19 mouse cellular contexts compared by ENCODE assay signal in the genomic region with DNA sequence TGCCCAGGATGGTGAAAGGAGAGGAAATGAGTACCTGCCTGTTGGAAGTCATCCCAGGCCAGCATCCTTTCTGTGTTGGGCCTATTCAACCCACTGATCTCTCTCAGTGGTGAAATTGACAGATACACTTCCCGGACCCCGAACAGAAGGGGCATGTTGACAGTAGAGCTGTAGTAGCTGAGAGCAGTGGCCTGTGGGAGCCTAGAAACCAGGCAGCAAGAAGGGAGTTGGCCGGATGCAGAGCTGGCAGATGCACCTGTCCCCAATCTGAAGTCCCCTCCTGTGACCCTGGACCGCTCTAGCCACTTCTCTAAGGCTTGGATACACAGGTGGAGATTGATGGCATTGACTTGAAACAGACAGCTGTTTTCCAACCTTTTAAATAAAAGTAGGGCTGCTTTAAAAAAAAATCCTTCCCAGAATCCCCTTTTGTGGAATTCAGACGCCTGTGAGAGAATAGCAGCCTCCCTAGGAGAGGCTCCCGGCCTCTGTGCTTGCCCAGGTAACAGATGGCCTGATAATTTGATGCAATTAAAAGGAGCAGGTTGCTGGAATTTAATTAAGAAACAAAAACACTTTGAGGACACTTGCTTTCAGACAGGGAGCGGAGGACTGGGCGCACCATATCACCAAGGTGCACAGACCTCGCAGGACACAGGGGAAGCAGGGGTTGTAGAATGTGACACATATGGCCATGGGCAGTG.
DNase-seq lines count a peak whose midpoint lies in the region; ATAC-seq lines count a peak whose summit lies in the region.
"Had no signal": no experiment of that assay in that cellular context is flagged by ENCODE, and none has a peak within 500 bp of the region (broad histone marks: within the 10 kb centered on the region; RNA-seq: fewer than 3 reads in every experiment).

No protein-coding gene starts in this region.

- H3K4me3 ChIP-seq in forebrain, embryonic 12.5 days (replicated peaks): no peak overlapping the region
- H3K4me3 ChIP-seq in forebrain, embryonic 10.5 days: no peak overlapping the region
- peak overlapping the region; percentile 23 for H3K4me3 ChIP-seq in megakaryocyte, embryonic 14.5 days (replicated peaks)
- H3K4me3 ChIP-seq in forebrain, embryonic 15.5 days: no peak overlapping the region
- H3K4me3 ChIP-seq: heart, embryonic 15.5 days; midbrain, embryonic 10.5 days had no signal

- no peak overlapping the region for H3K4me2 ChIP-seq in forebrain, embryonic 12.5 days
- no peak overlapping the region for H3K4me2 ChIP-seq in forebrain, embryonic 15.5 days (replicated peaks)
- H3K4me2 ChIP-seq: heart, embryonic 15.5 days had no signal

- no peak for DNase-seq in forebrain, embryonic 10.5 days (ENCODE audit: extremely low spot score, low spot score)
- DNase-seq in cerebellum, adult 9-10 months: peak; percentile 77
- no peak for DNase-seq in kidney, adult 8-10 months
- DNase-seq: adrenal gland, postnatal 25 days; heart, postnatal 36 days; kidney, adult 9 months; kidney, postnatal 14 days; layer of hippocampus, postnatal 36 days; lung, postnatal 4 days; thymus, adult 2 months; thymus, postnatal 4 days had no signal

- no peaks in the 10 kb centered on the region for H3K9me3 ChIP-seq in forebrain, embryonic 12.5 days
- H3K9me3 ChIP-seq in forebrain, embryonic 10.5 days: no peaks in the 10 kb centered on the region
- peaks cover 29% of the 10 kb centered on the region for H3K9me3 ChIP-seq in megakaryocyte, embryonic 14.5 days
- no peaks in the 10 kb centered on the region for H3K9me3 ChIP-seq in forebrain, embryonic 15.5 days
- H3K9me3 ChIP-seq: heart, embryonic 15.5 days; midbrain, embryonic 10.5 days had no signal

- no peaks in the 10 kb centered on the region for H3K36me3 ChIP-seq in forebrain, embryonic 12.5 days (replicated peaks)
- H3K36me3 ChIP-seq in forebrain, embryonic 10.5 days (replicated peaks): no peaks in the 10 kb centered on the region
- H3K36me3 ChIP-seq in megakaryocyte, embryonic 14.5 days (replicated peaks; ENCODE audit: low read length): no peaks in the 10 kb centered on the region
- no peaks in the 10 kb centered on the region for H3K36me3 ChIP-seq in forebrain, embryonic 15.5 days
- H3K36me3 ChIP-seq: heart, embryonic 15.5 days; midbrain, embryonic 10.5 days had no signal

- H3K4me1 ChIP-seq in forebrain, embryonic 12.5 days: peaks cover 6% of the 10 kb centered on the region
- H3K4me1 ChIP-seq in forebrain, embryonic 10.5 days: 0 out of 2 replicates have a peak, but pooled peaks cover 6% of the 10 kb centered on the region
- H3K4me1 ChIP-seq in megakaryocyte, embryonic 14.5 days: no peaks in the 10 kb centered on the region
- peaks cover 31% of the 10 kb centered on the region for H3K4me1 ChIP-seq in forebrain, embryonic 15.5 days

- WGBS in forebrain, embryonic 12.5 days: 74% methylated on average over 9 of the region's 9 CpGs
- 88% methylated on average over 9 of the region's 9 CpGs for WGBS in forebrain, embryonic 10.5 days
- 56% methylated on average over 9 of the region's 9 CpGs for WGBS in forebrain, embryonic 15.5 days

- 0 out of 2 replicates have a peak overlapping the region, but pooled peaks have one; percentile 19 for H3K27ac ChIP-seq in forebrain, embryonic 12.5 days
- H3K27ac ChIP-seq in forebrain, embryonic 10.5 days: no peak overlapping the region
- 0 out of 2 replicates have a peak overlapping the region, but pooled peaks have one; percentile 28 for H3K27ac ChIP-seq in forebrain, embryonic 15.5 days (replicated peaks)
- H3K27ac ChIP-seq: heart, embryonic 15.5 days; midbrain, embryonic 10.5 days; stomach, postnatal 0 days had no signal

- ATAC-seq in forebrain, embryonic 12.5 days (ENCODE audit: low FRiP score): no peak
- no peak for ATAC-seq in megakaryocyte, adult 5-6 weeks (ENCODE audit: poor library complexity, severe bottlenecking)
- ATAC-seq in forebrain, embryonic 15.5 days (replicated peaks): no peak
- no peak for ATAC-seq in monocyte, adult 5-6 weeks (replicated peaks; ENCODE audit: insufficient number of reproducible peaks, low FRiP score, low TSS enrichment, poor library complexity, severe bottlenecking)

- no peak overlapping the region for H3K9ac ChIP-seq in forebrain, embryonic 12.5 days
- H3K9ac ChIP-seq in forebrain, embryonic 15.5 days (replicated peaks): no peak overlapping the region
- H3K9ac ChIP-seq: heart, embryonic 15.5 days had no signal

- H3K27me3 ChIP-seq in forebrain, embryonic 12.5 days: no peaks in the 10 kb centered on the region
- no peaks in the 10 kb centered on the region for H3K27me3 ChIP-seq in forebrain, embryonic 10.5 days (ENCODE audit: poor library complexity, severe bottlenecking)
- no peaks in the 10 kb centered on the region for H3K27me3 ChIP-seq in megakaryocyte, embryonic 14.5 days (replicated peaks)
- H3K27me3 ChIP-seq in forebrain, embryonic 15.5 days: no peaks in the 10 kb centered on the region
- H3K27me3 ChIP-seq: heart, embryonic 15.5 days had no signal
